Mouse (Mus musculus) layer of hippocampus, adult 11-12 months (tissue): ENCODE measurements at regions not wholly inside any gene's neighbourhood (a gene's known extent, or its start where the extent isn't known, plus 50 kb on each side); places are given as distances from the start of the nearest gene placed in this dataset.

Experiments
- DNase-seq: peaks from one replicate; pipeline ENCODE4 v3.0.0; 2022; ENCODE audit warnings: low spot score

DNA sequence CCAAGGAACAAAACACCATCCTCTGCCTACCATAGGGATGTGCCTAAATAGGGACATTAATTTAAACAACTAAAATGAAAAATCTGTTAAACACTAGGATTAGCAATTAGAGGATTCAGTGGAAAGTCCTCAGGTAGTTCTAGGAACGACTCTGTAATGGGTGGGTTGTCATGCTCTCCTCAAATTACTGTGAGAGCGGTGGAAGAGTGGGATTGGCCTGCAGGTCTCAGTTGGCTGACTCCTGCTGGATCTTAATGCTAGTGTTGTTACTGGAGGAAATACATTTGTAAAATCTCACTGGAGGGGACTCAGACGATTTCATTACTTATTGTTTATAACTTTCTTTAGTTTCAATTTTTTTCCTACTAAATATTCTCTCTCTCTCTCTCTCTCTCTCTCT is 525.6 kb upstream of the 4930452B06Rik start:
- DNase-seq: no peak

DNA sequence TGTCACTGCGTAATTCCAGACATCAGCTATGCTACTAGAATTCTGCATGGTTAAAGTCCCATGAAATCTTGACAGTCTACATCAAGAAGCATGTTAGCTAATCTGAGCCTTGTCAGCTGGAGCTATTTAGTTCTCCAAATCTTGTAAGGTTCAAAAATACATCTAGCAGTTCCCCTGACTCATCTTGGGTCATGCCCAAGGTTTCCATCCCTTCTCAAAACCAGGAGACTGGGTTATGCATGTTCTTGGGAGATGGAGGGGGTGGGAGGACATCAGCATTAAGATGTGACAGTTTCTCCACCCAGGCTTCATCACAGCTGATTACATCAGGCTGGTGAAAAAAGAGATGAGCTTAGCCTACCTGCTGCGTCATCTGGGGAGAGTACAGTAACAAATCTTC is 495.3 kb upstream of the 4930452B06Rik start:
- no peak for DNase-seq

DNA sequence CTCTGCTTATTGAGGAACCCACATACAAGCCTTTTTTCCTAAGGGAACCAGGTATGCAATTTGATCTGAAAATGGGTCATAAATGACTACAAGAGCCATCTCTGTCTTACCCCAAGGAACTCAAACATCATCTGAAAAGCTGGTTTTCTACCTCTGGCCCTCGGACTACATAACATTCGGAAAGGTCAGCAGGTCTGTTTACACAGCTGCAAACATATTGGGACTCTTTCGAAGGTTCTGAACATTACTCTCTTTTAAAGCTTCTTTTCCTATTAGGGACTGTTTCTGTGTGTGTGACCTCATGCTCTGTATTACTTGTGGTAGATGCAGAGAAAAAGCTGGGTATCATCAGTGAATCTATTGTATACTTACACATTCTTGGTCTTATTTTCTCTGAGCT is 491.9 kb upstream of the 4930452B06Rik start:
- DNase-seq: no peak

DNA sequence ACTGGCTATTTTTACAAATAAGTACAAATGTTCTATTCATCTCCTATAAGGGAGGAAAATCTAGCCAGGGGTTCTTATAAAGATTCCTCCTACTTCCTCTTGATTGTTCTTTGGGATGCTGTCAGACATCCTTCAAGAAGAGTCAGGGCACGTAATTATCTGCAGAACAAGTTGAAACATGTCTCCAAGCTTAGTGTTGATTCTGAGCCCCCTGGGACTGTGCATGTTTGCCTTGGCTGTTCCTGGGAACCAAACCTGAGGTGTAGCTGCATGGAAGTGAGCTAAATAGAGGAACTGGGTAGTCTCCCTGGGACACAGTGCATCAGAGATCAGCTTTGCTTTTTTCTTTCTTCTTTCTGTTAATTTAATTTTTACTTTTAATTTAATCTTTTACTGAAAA is 484.8 kb upstream of the 4930452B06Rik start:
- no peak for DNase-seq

DNA sequence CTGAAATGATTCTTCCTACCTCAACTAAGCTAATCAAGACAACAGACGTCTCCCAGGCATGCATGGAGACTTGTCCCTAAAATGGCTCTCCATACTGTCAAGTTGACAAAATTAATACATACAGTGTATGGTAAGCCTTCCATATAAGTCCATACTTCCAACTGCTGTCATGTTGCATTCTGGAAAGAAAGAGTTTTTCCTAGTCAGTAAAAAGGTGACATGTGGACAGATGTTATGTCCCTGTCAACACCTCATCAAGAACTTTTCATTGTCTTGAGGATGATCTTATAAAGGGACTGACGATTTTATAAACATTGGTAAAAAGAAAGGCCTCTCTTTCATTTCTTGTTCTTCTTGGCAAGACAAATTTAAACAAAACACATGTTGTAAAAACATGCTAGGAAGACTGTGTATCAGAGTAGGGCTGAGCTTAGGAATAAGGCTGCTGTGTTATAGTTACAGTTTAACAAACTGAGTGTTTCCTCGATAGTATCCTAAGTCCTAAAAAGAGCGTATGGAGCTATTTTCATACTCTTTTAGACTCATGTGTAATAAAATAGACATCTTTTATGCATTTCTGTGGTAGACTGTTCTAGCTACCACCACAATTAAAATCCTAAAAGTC is 480.7 kb upstream of the 4930452B06Rik start:
- DNase-seq: no peak

DNA sequence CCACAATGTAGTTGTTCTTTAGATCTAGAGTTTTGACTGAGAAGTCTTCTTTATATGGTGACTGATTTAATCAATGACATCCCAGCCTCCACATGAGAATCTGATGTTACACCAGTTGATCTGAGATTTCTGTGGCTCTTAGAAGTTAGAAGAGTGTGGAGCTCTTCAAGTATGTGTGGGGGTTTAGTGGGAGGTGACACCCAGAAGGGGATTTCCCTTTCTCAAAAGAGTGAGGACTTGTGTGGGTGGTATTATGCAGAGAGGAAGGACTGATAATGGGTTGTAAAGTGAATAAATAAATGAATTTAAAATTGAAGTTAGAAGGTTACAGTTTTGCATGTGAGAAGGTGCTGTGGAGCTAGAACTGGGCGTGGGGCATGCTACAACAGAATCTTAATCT is 439.7 kb upstream of the 4930452B06Rik start:
- no peak for DNase-seq

DNA sequence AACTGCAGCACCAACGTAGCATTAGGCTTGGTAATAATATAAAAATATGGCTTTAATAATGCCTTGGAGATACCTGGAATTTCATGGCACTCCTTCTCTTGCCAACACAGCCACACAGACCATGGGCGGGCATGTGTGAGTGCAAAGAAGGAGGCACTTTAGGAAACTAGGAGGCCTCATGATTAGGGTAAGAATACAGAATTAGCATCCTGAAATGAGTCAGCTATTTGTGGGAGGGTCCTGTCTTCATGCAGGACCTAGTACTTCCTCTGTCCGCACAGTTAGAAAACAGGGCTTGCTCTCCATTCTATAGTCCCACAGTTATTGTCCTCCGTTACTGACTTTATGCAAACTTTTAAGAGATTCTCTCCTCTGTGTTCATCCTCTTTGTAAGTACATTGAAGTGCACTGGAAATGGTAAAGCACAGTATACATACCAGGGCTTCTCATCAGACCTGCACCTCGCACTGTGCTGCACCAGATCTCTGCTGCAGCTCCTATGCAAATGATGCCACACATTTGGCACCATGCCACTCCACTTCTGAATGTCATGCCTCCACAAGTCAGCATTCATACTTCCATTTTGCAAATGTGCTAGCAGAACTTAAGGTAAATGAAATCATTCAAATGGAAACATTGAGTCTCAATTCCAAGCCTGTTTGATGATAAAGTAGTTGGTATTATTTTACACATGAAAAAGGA is 423.7 kb upstream of the 4930452B06Rik start:
- no peak for DNase-seq

DNA sequence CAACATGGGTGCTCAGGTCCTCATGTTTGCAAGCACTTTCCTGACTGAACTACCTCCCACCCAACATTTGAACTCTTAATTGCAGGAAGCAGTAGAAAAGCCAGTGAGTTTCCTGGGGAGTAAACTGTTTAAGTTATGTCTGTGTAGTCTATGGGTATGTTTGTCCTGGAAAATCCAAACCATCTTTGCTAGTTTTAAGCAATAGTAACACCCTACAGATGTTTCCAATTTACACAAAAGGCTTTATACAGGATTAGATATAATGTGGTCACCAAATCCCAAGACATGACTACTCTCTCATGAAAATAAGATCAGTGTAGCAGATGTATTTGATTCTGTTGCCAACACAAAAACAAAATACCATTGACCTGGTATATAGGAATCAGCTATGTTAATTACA is 421.1 kb upstream of the 4930452B06Rik start:
- no peak for DNase-seq

DNA sequence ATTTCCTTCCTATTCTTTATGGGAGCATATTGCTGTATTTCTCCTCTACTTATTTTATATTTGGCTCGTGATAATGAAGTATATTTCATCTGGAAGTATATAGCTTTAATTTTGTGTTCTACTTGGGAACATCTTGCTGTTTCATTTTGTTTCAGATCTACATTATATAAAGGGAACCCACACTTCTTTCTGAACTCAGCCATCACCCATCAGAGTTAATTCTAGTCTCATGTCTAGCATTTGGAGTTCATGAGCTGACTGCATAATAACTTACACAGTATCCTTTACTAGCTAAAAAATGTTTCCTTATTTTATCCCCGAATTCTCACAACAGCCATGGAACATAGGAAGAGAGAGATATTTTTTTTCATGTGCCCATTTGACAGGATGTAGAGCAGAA is 413.6 kb upstream of the 4930452B06Rik start:
- DNase-seq: no peak

DNA sequence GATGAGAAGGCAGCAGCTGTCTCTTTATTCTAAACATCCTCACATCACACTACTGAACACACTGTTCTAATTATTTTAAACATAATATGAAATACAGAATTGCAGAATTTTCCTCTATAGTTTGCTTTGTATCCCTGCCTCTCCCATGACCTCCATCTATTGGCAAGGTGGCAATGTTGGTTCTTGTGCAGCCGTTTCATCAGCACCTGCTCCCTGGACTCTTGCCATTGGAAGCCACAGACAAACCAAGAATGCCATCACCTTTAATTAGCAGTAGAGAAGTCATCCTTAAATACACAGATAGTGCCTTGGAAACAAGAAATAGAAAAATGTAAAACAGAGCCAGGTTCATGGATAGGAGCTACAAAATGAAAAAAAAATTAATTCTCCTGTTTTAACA is 413.0 kb upstream of the 4930452B06Rik start:
- no peak for DNase-seq

DNA sequence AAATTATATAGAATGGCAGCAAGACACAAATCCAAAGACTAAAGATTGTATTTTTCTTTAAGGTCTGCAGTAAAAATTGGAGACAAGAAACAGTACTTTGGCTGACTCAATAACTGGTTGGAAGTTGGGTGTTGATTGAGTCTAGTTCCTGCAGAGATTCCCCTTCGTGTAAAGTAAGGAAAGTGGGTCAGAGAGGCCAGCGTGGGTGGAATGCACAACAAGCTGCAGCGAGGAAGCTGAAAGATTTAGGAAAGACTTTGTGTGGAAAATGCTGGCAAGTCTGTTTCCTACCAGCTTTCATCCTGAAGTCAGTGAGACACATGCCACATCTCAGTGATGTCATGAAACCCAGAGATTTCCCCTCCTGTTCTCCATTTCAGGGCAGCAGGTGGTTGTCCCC is 405.1 kb upstream of the 4930452B06Rik start:
- DNase-seq: peak; percentile 3

DNA sequence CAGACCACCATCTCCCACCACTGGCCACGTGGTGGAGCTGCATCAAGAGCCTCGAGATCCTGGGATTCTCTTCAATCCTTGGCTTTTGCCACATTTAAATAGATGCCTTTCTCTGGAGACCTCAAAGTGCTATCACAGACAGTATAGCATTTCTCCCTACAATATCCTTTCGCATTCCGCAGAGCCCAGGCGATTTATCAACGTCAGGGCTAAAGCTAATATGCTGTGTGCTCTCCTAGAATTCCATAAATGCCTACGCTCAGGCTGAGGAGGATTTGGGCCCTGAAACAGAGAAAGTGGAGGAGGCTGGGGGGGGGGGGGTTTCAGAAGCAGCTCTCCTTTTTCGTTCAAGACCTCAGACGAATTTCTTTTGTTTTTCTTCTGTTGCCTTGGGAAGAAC is 394.0 kb upstream of the 4930452B06Rik start:
- DNase-seq: no peak

DNA sequence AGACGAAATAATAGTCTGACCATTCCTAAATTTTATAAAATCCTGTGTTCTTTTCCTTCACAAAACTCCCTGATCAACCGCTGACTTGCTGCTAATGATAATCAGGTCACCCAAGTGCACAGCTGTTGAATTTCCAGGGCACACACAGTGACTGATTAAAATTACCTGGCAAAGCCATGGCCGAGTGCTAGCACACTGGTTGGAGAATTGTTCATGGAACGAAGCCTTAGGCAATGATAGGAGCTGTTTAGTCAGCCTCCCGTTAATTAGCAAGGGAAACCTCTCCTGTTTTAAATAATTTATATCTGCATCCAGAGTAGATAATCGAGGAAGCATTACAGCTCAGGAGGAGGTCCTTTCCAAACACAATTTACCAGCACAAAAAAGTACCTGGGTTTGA is 362.8 kb upstream of the 4930452B06Rik start:
- DNase-seq: no peak

DNA sequence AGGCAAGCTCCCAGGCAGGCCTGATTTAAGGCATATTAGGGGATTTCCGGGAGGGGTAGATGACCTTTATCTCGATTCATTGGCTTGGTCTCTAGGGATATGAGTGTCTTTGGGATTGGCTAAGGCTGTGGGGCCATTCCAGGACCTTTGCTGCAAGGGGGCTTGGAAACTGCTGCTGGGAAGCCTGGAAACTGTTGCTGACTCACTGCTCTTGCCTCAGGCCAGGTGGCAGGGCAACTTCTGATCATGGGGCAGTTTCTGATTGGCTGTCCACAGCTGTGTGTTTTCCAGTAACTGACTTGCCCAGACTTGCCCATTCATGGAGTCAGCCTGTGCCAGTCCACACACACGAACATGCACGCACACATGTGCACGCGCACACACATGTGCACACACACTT is 349.8 kb upstream of the 4930452B06Rik start:
- DNase-seq: no peak

DNA sequence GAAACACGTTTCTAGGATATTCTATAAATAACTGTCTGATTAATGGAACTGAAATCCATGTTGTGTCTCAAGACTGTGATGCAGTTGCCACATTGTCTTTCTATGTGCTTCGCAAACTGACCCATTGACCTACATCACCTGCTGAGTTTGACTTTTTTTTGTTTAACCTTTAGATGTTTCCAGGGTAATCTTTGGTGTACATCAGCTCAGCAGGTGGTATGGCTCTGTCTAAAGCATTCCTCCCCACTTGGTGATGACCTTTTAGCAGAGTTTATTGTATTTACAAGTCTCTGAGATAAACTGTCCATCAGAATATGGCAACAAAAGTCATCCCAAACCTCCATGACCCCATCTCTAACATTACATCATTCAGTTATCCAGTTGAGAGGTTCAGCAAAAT is 337.0 kb upstream of the 4930452B06Rik start:
- no peak for DNase-seq

DNA sequence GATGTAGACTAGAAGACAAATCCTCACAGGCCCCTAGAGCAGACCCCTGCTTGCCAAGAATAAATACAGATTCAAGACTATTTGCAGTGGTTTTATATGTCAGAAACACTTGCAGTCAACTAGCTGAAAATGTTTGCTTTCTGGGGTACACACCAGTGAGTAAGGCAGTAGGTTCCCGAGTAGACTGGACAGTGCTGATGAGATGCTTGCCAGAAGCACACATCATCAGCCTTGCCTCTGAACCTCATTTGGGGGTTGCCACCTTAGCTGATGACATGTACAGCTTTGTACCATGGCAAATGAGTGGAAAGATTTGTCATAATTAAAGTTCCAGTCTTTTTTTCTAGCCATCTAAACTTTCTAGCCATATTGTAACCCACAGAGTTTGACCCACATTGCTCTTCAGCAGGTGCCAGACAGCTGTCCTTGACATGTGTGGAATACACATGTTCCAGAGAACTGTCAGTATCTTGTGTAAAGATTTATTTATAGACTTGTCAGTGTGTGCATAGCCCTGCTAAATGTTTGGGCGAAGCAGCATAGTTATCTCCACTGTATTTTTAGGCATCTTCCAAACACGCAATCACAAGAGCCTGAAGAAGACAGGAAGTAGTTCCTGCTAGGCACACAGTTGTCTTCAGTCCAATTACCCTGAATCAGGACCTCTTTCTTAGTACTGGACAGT is 334.5 kb upstream of the 4930452B06Rik start:
- no peak for DNase-seq

DNA sequence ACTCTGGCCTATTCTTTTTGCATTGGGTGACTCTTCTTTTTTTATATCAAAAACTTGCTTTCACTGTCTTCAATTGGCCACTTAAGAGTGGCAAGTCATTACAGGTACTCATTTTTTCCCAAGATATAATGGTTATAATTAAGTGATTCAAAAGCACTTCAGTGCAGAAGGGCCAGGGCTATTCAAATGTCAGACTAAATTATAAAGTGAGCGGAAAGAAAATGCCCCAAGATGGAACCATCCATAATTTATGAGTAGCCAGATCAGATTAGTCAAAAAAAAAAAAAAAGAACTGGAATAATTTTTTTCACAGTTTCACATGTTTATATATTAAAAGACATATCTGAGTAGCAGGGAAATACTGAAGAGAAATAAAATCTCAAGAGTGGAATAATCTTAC is 333.8 kb upstream of the 4930452B06Rik start:
- no peak for DNase-seq

DNA sequence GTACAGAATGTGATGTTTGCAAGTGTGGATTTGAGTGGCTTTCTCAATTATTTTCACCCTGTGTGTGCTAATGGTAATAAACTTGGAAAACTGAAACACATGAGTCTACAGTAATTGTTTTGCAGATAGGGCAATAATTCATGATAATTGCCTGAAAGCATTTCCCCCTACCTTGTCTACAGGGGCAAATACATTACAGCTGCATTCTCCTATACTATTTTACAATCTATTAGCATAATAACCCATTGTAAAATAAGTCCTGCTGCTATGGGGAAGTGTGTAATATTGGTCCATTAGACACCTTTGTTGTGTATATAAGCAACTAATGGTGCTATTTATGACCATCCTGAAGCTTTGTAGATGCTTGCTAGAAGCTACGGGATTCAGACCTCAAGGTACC is 327.4 kb upstream of the 4930452B06Rik start:
- no peak for DNase-seq

DNA sequence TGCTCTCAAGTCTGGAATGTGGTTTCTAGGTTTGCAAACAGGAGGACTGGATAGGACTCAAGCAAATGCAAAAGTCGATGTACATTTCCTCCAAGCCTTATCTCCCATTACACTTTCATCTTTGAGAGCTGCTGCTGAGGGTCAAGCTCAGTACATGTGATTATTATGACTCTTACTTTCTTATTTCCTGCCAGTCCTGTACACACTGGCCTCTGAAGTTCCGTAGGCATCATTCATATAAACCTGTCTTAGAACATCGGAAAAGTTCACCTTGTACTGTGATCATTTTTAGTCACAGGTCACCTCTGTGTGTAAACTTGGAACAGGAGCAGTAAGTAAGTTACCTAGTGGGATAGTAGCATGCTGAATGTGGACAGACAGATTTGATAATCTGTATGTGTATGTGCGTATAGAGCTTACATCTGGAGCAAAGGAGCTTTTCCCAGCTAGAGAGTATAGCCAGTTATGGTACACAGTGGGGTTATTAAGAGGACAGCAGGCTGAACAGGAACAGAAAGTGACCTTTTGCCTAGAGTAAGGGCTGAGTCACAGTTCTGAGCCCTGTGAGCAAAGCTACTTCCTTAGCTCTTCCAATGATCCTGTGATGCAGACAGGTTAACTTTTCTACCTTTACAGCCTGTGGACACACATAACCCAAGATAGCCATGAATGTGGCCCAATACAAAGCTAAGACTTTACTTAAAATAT is 319.2 kb upstream of the 4930452B06Rik start:
- DNase-seq: no peak

DNA sequence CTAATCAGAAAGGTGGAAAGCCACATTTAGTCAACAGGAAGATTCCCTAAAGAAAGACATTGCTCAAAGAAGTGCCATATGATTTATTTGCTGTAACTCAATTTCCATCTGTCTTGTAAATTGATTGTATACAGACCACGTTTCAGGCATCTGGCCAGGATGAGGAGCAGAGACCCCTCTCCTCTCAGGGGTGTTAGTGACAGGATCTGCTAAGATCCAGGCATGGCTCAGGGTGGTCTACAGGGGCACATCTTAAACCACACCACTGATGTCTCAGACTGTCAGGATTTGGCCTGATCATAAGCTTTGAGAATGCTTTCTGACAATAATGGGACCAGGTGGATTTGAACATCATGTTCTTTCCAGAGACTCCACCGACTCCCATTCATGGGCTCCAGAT is 295.5 kb upstream of the 4930452B06Rik start:
- DNase-seq: no peak

DNA sequence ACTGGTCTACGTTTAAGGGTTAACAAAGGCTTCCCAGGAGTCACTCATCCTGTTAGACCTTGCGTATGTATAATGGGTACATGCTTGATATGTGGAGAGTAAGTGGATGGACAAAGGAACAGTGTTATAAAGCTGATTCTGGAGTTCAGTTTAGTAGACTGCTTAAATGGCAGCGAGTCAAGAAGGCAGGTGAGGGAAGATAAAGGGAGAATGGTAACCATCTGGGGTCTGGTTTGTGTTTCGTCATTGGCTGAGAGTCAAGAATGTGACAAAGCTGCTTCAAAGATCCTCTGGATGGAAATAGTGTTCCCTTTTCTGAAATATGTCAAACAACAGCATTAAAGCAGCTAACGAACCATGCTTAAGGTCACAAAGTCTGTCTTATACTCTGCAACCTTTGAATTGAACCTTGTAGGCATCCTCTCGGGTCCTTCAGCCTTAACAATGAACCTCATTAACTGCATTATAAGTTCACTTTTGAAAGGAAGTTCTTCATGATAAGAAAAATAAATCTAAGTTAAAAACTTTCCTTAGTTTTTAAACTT is 286.9 kb upstream of the 4930452B06Rik start:
- DNase-seq: no peak

DNA sequence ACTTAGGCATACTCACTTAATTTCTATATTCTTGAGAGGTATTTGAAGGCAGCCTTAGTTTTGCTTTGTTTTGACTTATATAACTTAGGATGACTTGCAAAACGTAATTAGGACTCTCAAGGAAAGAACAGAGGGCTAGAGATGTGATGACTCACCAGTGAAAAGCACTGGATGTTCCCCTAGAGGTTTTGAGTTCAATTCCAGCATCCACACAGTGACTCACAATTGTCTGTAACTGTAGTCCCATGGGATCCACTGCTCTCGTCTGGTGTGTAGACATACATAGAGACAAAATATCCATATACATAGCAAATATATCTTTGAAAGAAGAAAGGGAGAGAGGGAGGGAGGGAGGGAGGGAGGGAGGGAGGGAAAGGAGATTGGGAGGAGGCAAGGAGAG is 282.7 kb upstream of the 4930452B06Rik start:
- DNase-seq: no peak
